Mouse (Mus musculus) midbrain, embryonic 10.5 days (tissue): ENCODE measurements at regions not wholly inside any gene's neighbourhood (a gene's known extent, or its start where the extent isn't known, plus 50 kb on each side); places are given as distances from the start of the nearest gene placed in this dataset. TPM values are rescaled to one million over a fixed set of nuclear protein-coding genes. Genes with fewer than 3 reads are reported as not detected.

Source experiments
- microRNA-seq: library from miRNA; unstranded; fragments of <30 nt; microRNA quantifications from one replicate; pipeline ENCODE4, GENCODE M21; 2017

Small RNA genes lying in the stretch of these regions (microRNA-seq; reads per million reads assigned to microRNA genes)
- gene Gm24369, result not detected
